Mouse (Mus musculus) spleen, adult 2 months (tissue): ENCODE data around the gene Stk11ip. TPM values are rescaled to one million over a fixed set of nuclear protein-coding genes. Genes with fewer than 3 reads are reported as not detected.

Source experiments
- DNase-seq, 2 experiments: peaks; one replicate each; pipeline versions ENCODE4 v3.0.0 to v3.0.0-alpha.2; 2012 to 2021; ENCODE audit warnings: low spot score in 2 of 2, low read depth in 1 of 2
- H3K27ac ChIP-seq: fragments of 200-500 bp; 2 replicates; pipeline ENCODE4 v1.5.1; 2012; ENCODE audit warnings: low read length, inconsistent platforms; ENCODE audit not compliant: insufficient read depth
- H3K27me3 ChIP-seq: fragments of 200-500 bp; 2 replicates; pipeline ENCODE4 v1.6.1; 2012; ENCODE audit warnings: mild to moderate bottlenecking, moderate library complexity, low read length, inconsistent platforms; ENCODE audit not compliant: control insufficient read depth, insufficient read depth
- H3K36me3 ChIP-seq: fragments of 200-500 bp; 2 replicates; pipeline ENCODE4 v1.6.1; 2012; ENCODE audit warnings: mild to moderate bottlenecking, low read length, inconsistent platforms; ENCODE audit not compliant: control insufficient read depth, insufficient read depth
- H3K4me1 ChIP-seq: fragments of 200-500 bp; 2 replicates; pipeline ENCODE4 v1.6.1; 2011; ENCODE audit warnings: inconsistent platforms; ENCODE audit not compliant: control insufficient read depth, insufficient read depth, insufficient read length
- H3K4me3 ChIP-seq: fragments of 200-500 bp; 2 replicates; pipeline ENCODE4 v1.5.1; 2011; ENCODE audit warnings: mild to moderate bottlenecking, inconsistent platforms; ENCODE audit not compliant: insufficient read depth, insufficient read length; ENCODE audit errors: extremely low read depth
- CTCF ChIP-seq: fragments of 200-500 bp; IDR thresholded peaks from 2 replicates; pipeline ENCODE4 v1.5.1; 2011; ENCODE audit warnings: mild to moderate bottlenecking, inconsistent platforms; ENCODE audit not compliant: insufficient read depth, insufficient read length, insufficient replicate concordance; ENCODE audit errors: extremely low read depth
- POLR2A ChIP-seq: fragments of 200-500 bp; IDR thresholded peaks from 2 replicates; pipeline ENCODE4 v1.6.1; 2011; ENCODE audit warnings: low read depth, low read length, inconsistent platforms
- WGBS: fragments of 180-500 bp; shearing (Covaris S2); methylation state at CpG from one replicate; pipeline ENCODE4 v1.1.7; 2018; 5-methylcytosine and 5-hydroxymethylcytosine counted together
- polyA plus RNA-seq: library from polyadenylated mRNA; depleted of rRNA; stranded (reverse); fragments of >200 nt; gene quantifications from 2 replicates; pipeline ENCODE4 v1.2.3, GENCODE M21; 2012; rRNA removed

The Stk11ip gene
- polyA plus RNA-seq, 1 experiment: 77.3 TPM

- no peak for TF ChIP-seq CTCF
Measured at GRCm38 (mm10) chr1:75582625-75582956, 61.3 kb downstream of the Stk11ip start.

DNA sequence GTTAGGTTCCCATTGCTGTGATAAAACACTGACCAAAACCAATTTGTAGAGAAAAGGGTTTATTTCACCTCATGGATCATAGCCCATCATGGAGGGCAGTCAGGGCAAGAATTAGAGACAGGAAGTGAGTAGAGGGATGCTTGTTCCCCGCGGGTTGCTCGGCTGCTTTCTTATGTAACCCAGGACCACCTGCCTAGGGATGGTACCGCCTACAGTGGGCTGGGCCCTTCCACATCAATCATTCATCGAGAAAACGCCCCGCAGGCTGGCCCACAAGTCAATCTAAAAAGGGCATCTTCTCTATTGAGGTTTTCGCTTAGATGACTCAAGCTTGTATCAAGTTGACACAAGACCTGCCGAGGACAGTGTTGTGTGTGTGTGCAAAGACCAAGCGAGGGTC is 61.7 kb downstream of the Stk11ip start:
- Histone ChIP-seq H3K27ac (no peak overlapping the region), H3K36me3 (no peaks in the 10 kb centered on the region), H3K4me3 (no peak overlapping the region), H3K27me3 (no peaks in the 10 kb centered on the region), H3K4me1 (no peaks in the 10 kb centered on the region)
- TF ChIP-seq CTCF (no peak), POLR2A (no peak)
- WGBS: 77% methylated on average over 10 of the region's 10 CpGs
- no peak for DNase-seq

More at GRCm38 (mm10) chr1:75582625-75582956, 61.3 kb downstream of the Stk11ip start:
- Histone ChIP-seq H3K4me3 (no peak overlapping the region), H3K27me3 (no peaks in the 10 kb centered on the region), H3K4me1 (no peaks in the 10 kb centered on the region), H3K36me3 (no peaks in the 10 kb centered on the region), H3K27ac (no peak overlapping the region)
- no peak for DNase-seq
- WGBS: 83% methylated on average over 5 of the region's 5 CpGs

DNA sequence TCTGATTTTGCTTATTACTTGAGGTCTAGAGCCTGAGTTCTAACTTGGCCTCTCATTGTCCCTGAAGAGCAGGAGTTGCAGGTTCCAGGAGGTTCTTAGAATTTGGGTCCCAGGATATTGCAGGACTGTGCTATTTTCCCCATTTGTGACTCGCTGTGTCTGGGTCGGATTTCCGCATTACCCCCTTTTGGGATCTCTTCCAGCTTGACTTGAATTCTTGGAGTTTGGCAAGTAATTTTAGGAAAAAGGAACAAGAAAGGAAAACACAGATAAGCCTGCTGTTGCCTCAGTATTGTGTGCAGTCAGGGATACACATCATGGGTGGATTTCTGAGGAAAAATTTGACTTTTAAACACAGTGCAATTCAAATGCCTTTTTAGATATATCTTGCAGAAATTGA is 65.5 kb downstream of the Stk11ip start:
- Histone ChIP-seq H3K36me3 (no peaks in the 10 kb centered on the region), H3K4me1 (no peaks in the 10 kb centered on the region), H3K4me3 (no peak overlapping the region), H3K27ac (no peak overlapping the region), H3K27me3 (peaks cover 1% of the 10 kb centered on the region; the same call in 1 of the 2 replicates)
- TF ChIP-seq POLR2A (no peak), CTCF (no peak)
- DNase-seq: no peak
- 93% methylated on average over 3 of the region's 3 CpGs for WGBS

Other genes with a start within 250 kb of the Stk11ip start
- gene Resp18, start 243.1 kb upstream of the Stk11ip start, polyA plus RNA-seq: 0.18 TPM in 1 of 2 replicates, not detected in the other
- gene Dnpep, start 203.5 kb upstream of the Stk11ip start, polyA plus RNA-seq: 76.1 and 81.0 TPM in 2 replicates
- 40.5 and 49.3 TPM in 2 replicates for gene Des, start 161.2 kb upstream of the Stk11ip start, polyA plus RNA-seq
- gene Speg, start 146.2 kb upstream of the Stk11ip start, polyA plus RNA-seq: 14.3 and 21.2 TPM in 2 replicates
- gene Gmppa, start 85.6 kb upstream of the Stk11ip start, polyA plus RNA-seq: 85.1 and 101 TPM in 2 replicates
- gene Asic4, start 71.1 kb upstream of the Stk11ip start, polyA plus RNA-seq: 0.02 and 0.05 TPM in 2 replicates
- gene Chpf, start 42.2 kb upstream of the Stk11ip start, polyA plus RNA-seq: 30.4 and 40.6 TPM in 2 replicates
- 2.6 and 3.6 TPM in 2 replicates for gene Tmem198, start 42.0 kb upstream of the Stk11ip start, polyA plus RNA-seq
- 7.8 and 7.9 TPM in 2 replicates for gene Obsl1, start 15.1 kb upstream of the Stk11ip start, polyA plus RNA-seq
- gene Inha, start 14.5 kb upstream of the Stk11ip start, polyA plus RNA-seq: 2.9 TPM in 2 replicates
- gene Slc4a3, start 24.7 kb downstream of the Stk11ip start, polyA plus RNA-seq: 3.9 and 4.5 TPM in 2 replicates